Mouse (Mus musculus) frontal cortex, postnatal 36 days (tissue): Measurements from ENCODE around the gene Gtf2f2.
A peak's percentile ranks its signal among the peaks of the same experiment; 100 is the strongest.

Source experiments
- DNase-seq, 2 experiments: peaks; one replicate each; pipeline ENCODE4 v3.0.0; 2022; ENCODE audit warnings: low spot score in 2 of 2

Gtf2f2 gene

GRCm38 (mm10) chr14:75863549-75864409 is 146.9 kb downstream of the Gtf2f2 start:
- no peak for DNase-seq

DNA sequence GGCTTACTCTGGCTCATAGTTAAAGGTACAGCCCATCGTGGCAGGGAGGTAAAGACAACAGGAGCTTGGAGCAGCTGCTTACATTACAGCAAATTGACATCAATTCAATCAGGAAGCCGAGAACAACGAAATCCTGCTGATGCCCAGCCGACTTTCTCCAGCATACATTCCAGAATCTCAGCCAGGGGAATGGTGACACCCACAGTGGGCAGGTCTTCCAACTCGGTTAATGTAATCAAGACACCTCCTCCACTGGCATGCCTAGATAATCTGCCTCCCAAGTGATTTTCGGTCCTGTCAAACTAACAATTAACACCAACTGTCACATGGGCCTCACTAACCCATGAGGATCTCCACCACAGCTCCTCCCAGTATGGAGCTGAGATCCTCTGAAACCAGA is 148.0 kb downstream of the Gtf2f2 start:
- DNase-seq = no peak

- DNase-seq = no peak
Observed at GRCm38 (mm10) chr14:75859619-75860018, 151.0 kb downstream of the Gtf2f2 start.

- DNase-seq = no peak
Observed at GRCm38 (mm10) chr14:75858181-75858580, 152.5 kb downstream of the Gtf2f2 start.

DNA sequence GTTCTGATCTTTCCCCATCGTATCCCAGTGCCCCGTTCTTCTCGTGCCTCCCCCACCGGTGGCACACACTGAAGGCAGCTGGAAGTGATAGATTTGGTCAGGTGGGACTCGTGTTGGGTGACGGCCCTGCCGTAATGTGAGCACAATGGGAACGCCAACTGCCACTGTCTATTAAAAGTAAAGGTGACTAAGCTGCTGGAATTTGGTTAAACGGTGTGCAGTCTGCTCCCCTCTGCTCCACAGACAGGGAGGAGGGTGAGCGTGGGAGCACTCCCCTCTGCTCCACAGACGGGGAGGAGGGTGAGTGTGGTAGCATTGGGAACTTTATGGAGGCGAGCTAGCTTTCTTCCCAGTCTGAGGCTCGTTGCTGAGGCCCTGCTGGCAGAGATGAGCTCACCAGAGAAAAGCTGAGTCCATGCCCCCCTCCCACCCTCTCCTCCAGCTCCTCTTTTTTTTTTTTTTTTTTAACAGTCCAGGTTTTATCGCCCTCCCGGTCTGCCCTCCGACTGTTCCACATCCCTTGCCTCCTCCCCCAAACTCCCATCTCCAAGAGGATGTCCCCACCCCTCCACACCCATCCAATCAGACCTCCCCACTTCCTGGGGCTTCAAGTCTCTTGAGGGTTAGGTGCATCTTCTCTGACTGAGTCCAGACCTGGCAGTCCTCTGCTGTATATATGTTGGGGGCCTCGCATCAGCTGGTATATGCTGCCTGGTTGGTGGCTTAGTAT is 155.2 kb downstream of the Gtf2f2 start:
- no peak for DNase-seq

- DNase-seq = no peak
Observed at GRCm38 (mm10) chr14:75852016-75852415, 158.6 kb downstream of the Gtf2f2 start.

GRCm38 (mm10) chr14:75850819-75851218 is 159.8 kb downstream of the Gtf2f2 start:
- no peak for DNase-seq

- DNase-seq = peak; percentile 53 to 71
Observed at GRCm38 (mm10) chr14:75849842-75850568, 160.7 kb downstream of the Gtf2f2 start.

DNA sequence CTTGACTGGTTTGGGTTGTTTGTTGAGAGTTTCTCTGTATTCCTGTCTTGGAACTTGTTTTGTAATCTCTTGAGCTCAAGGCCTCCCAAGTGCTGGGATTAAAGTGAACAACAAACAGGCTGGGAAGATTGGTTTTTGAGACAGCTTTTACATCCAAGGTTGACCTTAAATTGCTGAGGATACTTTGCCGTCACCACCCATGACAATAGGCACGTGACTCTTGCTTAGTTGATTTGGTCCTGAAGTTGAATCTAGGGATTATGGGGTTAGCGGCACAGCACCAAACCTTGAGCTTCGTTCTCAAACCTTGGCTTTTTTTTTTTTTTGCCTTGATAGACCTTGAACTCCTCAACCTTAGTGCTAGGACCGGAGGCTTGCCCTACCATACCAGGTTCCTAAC is 161.4 kb downstream of the Gtf2f2 start:
- no peak for DNase-seq

DNA sequence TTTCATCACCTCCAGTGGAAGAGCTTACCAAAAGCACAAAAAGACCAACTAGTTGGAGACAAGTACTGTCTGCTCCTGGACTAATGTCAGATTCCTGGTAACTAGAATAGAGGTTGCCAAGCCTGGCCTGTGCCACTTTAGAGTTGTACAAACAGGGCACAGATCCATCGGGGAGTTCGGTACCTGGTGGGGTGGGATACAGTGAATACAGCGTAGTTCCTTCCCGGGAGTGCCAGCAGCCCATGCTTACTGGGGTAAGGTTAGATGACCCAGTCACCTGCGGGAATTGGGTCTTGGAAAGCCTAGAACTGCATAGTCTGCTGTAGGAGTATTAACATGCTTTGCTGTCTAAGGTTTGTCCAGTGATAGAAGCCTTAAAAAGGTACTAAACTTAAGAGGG is 162.2 kb downstream of the Gtf2f2 start:
- DNase-seq = no peak

DNA sequence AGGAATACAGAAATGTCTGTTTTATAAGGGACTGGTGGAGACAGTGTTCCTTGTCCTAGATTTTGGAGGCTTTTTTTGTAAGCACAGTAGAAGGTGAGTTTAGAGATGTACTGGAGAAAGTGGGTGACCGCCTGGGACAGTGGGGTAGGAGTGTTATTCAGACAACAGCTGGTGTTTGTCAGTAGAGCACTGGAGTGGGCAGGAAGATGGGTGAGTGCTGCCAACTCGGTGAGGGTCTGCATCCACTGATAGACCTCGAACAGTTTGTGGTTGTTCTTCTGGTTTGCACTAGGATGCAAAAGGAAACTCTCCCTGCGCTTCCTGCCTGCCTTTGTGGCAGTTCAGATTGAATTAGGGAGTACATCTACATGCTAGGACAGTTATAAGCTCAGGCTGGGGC is 163.0 kb downstream of the Gtf2f2 start:
- DNase-seq = no peak
